ENCODE assay signal across 12 mouse cellular contexts in genomic region chr9:69044614-69045133, GRCm38 (mm10).
"Had no signal": no experiment of that assay in that cellular context is flagged by ENCODE, and none has a peak within 500 bp of the region (broad histone marks: within the 10 kb centered on the region; RNA-seq: fewer than 3 reads in every experiment).

No protein-coding gene starts in this region.

- H3K27me3 ChIP-seq: limb, embryonic 15.5 days; liver, embryonic 12.5 days; neural tube, embryonic 15.5 days had no signal

- H3K4me3 ChIP-seq: limb, embryonic 15.5 days; liver, embryonic 12.5 days; midbrain, embryonic 10.5 days; myocyte; neural tube, embryonic 15.5 days had no signal

- H3K36me3 ChIP-seq: limb, embryonic 15.5 days; liver, embryonic 12.5 days; midbrain, embryonic 10.5 days; neural tube, embryonic 15.5 days had no signal

- ATAC-seq: liver, embryonic 12.5 days had no signal

- DNase-seq: layer of hippocampus, adult 9-11 months; layer of hippocampus, postnatal 36 days; midbrain, embryonic 14.5 days; right cerebral cortex, adult 18-20 months; right cerebral cortex, postnatal 25 days; thymus, postnatal 4 days had no signal

- H3K4me2 ChIP-seq: limb, embryonic 15.5 days; liver, embryonic 12.5 days; lung, embryonic 14.5 days; neural tube, embryonic 15.5 days had no signal

- H3K9me3 ChIP-seq: limb, embryonic 15.5 days; liver, embryonic 12.5 days; neural tube, embryonic 15.5 days had no signal

- H3K27ac ChIP-seq: limb, embryonic 15.5 days; liver, embryonic 12.5 days; midbrain, embryonic 10.5 days; neural tube, embryonic 15.5 days had no signal

- H3K9ac ChIP-seq: limb, embryonic 15.5 days; liver, embryonic 12.5 days; lung, embryonic 14.5 days; neural tube, embryonic 15.5 days had no signal

- H3K4me1 ChIP-seq: limb, embryonic 15.5 days; liver, embryonic 12.5 days; midbrain, embryonic 10.5 days; neural tube, embryonic 15.5 days had no signal
